Mouse (Mus musculus): ENCODE measurements around the gene Crabp2.

DNA sequence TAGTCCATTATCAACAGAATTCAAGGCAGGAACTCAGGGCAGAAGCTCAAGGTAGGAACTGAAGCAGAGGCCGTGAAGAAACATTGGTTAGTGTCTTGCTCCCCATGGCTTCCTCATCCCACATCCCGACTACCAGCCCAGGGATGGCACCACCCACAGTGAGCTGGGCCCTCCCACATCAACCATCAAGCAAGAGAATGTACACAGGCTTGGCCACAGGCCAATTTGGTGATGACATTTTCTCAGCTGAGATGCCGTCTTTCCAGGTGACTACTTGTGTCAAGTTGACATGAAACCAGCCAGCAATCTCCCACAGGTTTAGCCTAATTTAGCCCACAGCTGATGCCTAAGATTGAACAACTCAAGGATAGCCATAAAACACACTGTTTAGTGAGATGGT, 49.2 kb upstream of the Crabp2 start:
- TF ChIP-seq CHD2 (IDR thresholded peaks at IDR 0.05; ENCODE audit: low read length) (no peak), CTCF (conservative IDR thresholded peaks at IDR 0.05 in 1 of 2, IDR thresholded peaks at IDR 0.05 in 1 of 2; ENCODE audit: low read depth in 2 of 2, low read length in 2 of 2) (no peak), POLR2A (IDR thresholded peaks at IDR 0.05; ENCODE audit: low read depth, low read length) (no peak), ZC3H11A (IDR thresholded peaks at IDR 0.05; ENCODE audit: low read depth, low read length) (no peak), EP300 (IDR thresholded peaks at IDR 0.05; ENCODE audit: low read length) (no peak), JUND (conservative IDR thresholded peaks at IDR 0.05; ENCODE audit: low read depth, low read length) (no peak), POLR2AphosphoS2 (IDR thresholded peaks at IDR 0.05; ENCODE audit: low read depth, low read length) (no peak), MAFK (IDR thresholded peaks at IDR 0.05; ENCODE audit: insufficient replicate concordance, low read length) (no peak), TCF12 (IDR thresholded peaks at IDR 0.05; ENCODE audit: low read depth, low read length) (no peak), ZNF384 (IDR thresholded peaks at IDR 0.05; ENCODE audit: low read depth, low read length) (no peak), TBP (conservative IDR thresholded peaks at IDR 0.05; ENCODE audit: low read depth, low read length) (no peak), USF1 (IDR thresholded peaks at IDR 0.05; ENCODE audit: low read depth, low read length) (no peak), MXI1 (IDR thresholded peaks at IDR 0.05; ENCODE audit: low read depth, low read length) (no peak)
